Mouse (Mus musculus) c-Kit-positive CD71-negative TER-119-negative erythroid progenitor cells, embryonic 14.5 days (primary cell): ENCODE data around the gene Olfr5.
"Not testable (repeated sequence)": the region's sequence is repeated elsewhere in the genome, so short reads cannot be mapped to it uniquely, and the experiment has no call there.

ENCODE experiments used
- DNase-seq: peaks from one replicate; pipeline ENCODE4 v3.0.0-alpha.2; 2013; ENCODE audit warnings: low read depth

Olfr5 gene

DNA sequence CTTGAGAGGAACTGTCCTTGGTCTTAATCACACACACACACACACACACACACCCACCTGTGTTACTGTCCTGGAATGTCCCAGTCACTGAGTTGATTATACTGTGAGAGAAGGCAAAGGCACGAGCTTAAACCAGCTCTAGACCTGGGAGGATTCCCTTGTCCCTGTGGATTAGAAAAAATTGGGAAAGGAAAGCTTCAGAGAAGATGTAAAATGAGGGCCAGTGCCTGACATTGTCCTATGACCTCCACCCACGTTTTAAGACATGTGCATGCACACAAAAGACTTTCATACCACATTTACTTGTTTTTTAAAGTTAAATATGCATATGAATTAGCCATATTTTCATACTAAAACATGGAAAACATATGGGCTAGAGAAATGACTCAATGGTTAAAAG, at the start of gene Olfr5:
Gene Olfr5 (minus strand): TSS at position 101 of the 400 bp plus-strand sequence.
- DNase-seq: no peak

DNA sequence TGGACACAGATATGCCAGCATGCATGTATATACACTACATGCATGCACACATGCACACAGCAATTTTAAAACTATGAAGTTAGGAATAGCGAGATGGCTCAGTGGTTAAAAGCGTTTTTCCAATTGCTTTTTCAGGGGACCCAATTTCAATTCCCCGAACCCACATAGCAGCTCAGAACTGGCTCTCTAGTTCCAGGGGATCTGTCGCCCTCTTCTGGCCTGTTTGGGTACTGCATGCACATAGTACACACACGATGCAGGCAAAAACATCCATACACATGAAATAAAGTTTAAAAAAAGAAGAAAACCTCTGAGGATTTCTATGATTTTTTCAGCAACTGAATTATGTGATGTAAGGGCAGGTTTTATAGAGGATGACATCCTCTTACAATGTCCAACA, 39.4 kb upstream of the Olfr5 start:
- no peak for DNase-seq

- no peak for DNase-seq
Observed at GRCm38 (mm10) chr7:6525001-6525400, 38.3 kb upstream of the Olfr5 start.

- DNase-seq: no peak
Observed at GRCm38 (mm10) chr7:6522850-6523249, 36.1 kb upstream of the Olfr5 start, which contains the start of gene Olfr1349. Olfr1349 (minus strand) TSS chr7:6522950.

DNA sequence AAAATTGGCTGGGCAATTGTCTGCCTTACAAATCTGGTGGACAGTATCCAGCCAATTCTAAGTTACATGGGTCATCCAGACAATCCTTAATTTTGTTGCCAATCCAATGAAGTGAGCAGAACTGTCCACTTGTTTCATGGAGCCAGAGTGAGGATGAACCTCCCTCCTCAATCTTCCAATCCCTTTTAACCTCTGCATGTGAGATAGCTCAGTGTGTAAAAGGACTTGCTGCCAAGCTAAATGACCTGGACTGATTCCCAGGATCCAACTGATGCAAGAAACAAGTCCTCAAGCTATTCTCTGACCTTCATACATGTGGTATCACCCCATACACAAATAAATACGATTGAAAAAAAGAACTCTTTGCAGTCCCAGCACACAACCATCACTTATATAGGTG, 34.9 kb upstream of the Olfr5 start:
- DNase-seq: no peak

DNA sequence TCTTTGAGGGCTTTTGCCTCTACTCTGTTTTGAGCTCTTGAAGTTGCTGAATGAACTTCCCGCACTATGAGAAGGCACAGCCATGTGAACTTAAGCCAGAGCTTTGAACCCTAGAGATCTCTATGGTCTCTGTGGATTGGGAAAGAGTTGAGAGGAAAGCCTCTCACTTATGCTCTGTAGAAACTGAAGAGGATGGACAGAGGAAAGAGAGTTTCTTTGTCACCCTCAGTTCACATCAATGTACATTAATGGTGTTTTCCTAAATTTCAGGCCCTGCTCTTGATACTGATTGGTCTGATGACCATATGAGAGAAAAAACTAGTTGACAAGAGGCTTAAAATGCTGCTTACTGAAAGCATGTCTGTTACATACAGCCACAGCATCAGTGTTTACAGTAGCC, 21.9 kb upstream of the Olfr5 start, which contains the start of gene Olfr1348:
Gene Olfr1348 (minus strand): TSS at position 101 of the 400 bp plus-strand sequence.
- DNase-seq: no peak

GRCm38 (mm10) chr7:6499655-6500054, 12.9 kb upstream of the Olfr5 start, which contains the start of gene Olfr1347:
Olfr1347 (minus strand) TSS chr7:6499755.
- DNase-seq: no peak

- not testable (repeated sequence) for DNase-seq
Observed at GRCm38 (mm10) chr7:6477633-6478032, 9.1 kb downstream of the Olfr5 start.

- no peak for DNase-seq
Observed at GRCm38 (mm10) chr7:6466951-6467350, 19.8 kb downstream of the Olfr5 start, which contains the start of gene Olfr1346. Olfr1346 (plus strand) TSS chr7:6467101.

DNA sequence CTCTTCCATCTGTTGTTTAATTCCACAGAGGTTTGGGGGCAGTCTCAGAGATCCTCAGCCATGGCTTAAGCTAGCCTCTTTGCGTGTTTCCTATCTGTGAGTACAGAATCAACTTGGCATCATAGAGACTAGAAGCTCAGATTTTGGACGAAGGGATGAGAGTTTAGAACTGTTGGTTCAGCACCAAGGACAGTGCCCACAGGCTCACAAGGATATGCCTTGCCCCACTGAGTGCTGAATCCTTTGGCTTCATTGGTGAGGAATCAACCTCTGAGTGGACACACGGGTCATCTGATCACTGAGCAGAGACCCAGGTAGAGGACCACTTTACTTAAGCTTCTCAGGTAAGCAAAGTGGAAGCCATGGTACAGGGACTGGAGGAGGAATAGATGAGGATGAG, 30.3 kb downstream of the Olfr5 start:
- DNase-seq: no peak

- DNase-seq: no peak
Observed at GRCm38 (mm10) chr7:6455868-6456267, 30.9 kb downstream of the Olfr5 start, which contains the start of gene Olfr1336. Olfr1336 (plus strand) TSS chr7:6456168.

GRCm38 (mm10) chr7:6447771-6448170, 39.0 kb downstream of the Olfr5 start:
- DNase-seq: no peak

DNA sequence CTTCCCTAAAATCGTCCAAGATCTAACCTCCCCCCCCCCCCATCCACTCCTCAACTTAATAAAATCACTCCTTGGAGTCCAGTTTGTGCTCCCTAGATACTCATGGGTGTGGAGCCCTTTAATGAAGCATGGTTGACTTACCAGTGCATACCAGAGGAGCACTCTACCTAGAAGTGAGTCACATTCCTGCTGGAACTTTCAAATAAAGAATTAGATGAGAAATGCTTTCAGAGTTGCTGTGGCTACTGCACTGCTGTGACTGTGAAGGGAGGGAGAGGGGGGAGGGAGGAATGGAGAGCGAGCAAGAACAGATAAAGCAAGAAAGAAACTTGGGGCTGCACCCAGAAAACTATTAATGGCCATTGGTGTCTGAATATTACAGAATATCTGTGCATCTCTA, 45.6 kb downstream of the Olfr5 start:
- no peak for DNase-seq

GRCm38 (mm10) chr7:6438388-6438787, 48.4 kb downstream of the Olfr5 start, which contains the start of gene Olfr1344:
Olfr1344 (plus strand) TSS chr7:6438688.
- DNase-seq: no peak

DNA sequence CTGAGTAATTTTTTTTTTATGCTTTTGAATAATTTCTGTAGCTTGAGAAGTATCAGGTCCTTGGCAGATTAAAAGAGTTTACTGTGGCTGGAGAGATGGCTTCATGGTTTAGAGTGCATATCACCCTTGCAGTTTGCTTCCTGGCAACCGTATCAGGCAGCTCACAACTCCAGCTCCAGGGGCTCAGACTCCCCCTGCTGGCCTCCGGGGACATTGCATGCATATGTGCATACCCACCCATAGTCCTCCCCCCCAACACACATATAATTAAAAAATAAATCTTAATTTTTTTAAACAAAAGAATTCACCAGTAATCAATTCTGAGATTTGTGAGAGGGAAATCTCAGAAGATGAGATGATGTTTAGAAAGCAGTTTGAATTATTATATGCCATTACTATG, 56.4 kb downstream of the Olfr5 start:
- DNase-seq: no peak

GRCm38 (mm10) chr7:6429381-6429780, 57.4 kb downstream of the Olfr5 start:
- DNase-seq: no peak
